Mouse (Mus musculus): Measurements from ENCODE around the gene Glb1l. TPM values are rescaled to one million over a fixed set of nuclear protein-coding genes. Genes with fewer than 3 reads are reported as not detected.

Gene Glb1l
- total and polyA plus RNA-seq, 3 experiments: 0.83 to 19.2 (median 11.0) TPM

- no peak for TF ChIP-seq TAL1 (conservative IDR thresholded peaks at IDR 0.05; ENCODE audit: low read depth, low read length)
- no peak for TF ChIP-seq POLR2AphosphoS5 (IDR thresholded peaks at IDR 0.05; ENCODE audit: insufficient replicate concordance, low read depth, low read length)
- TF ChIP-seq GATA1 (IDR thresholded peaks at IDR 0.05; ENCODE audit: borderline replicate concordance, low read length): no peak
- no peak for TF ChIP-seq CTCF (IDR thresholded peaks at IDR 0.05; ENCODE audit: low read depth, low read length)
- no peak for TF ChIP-seq GATA2 (IDR thresholded peaks at IDR 0.05; ENCODE audit: borderline replicate concordance, low read depth, low read length)
- peaks cover 45% of the 10 kb centered on the region for H3K36me3 ChIP-seq (replicated peaks)
- peak within 1 kb of the TSS; percentile 74 for H3K4me3 ChIP-seq (ENCODE audit: low read depth, low read length)
- no peaks in the 10 kb centered on the region for H3K27me3 ChIP-seq (ENCODE audit: insufficient read depth, low read length)
- no peaks in the 10 kb centered on the region for H3K9me3 ChIP-seq (replicated peaks)
- H3K4me1 ChIP-seq (ENCODE audit: insufficient read depth, low read depth, low read length): peaks cover 50% of the 10 kb centered on the region
- peak; percentile 97 for DNase-seq (ENCODE audit: low spot score)
- peak; percentile 92 for ATAC-seq (ENCODE audit: extremely low read depth, insufficient number of reproducible peaks, low FRiP score, poor library complexity, severe bottlenecking)
Observed at GRCm38 (mm10) chr1:75168472-75169464, 41.8 kb downstream of the Glb1l start, which contains the start of gene Zfand2b. Zfand2b (plus strand) TSS chr1:75168646.

- ATAC-seq (ENCODE audit: extremely low read depth, insufficient number of reproducible peaks, low FRiP score, poor library complexity, severe bottlenecking): no peak
- H3K9me3 ChIP-seq (replicated peaks): no peaks in the 10 kb centered on the region
- H3K36me3 ChIP-seq (replicated peaks): peaks cover 38% of the 10 kb centered on the region
- H3K4me1 ChIP-seq (ENCODE audit: insufficient read depth, low read depth, low read length): peaks cover 50% of the 10 kb centered on the region
- no peak for TF ChIP-seq CTCF (IDR thresholded peaks at IDR 0.05; ENCODE audit: low read depth, low read length)
- TF ChIP-seq POLR2AphosphoS5 (IDR thresholded peaks at IDR 0.05; ENCODE audit: insufficient replicate concordance, low read depth, low read length): no peak
- TF ChIP-seq GATA1 (IDR thresholded peaks at IDR 0.05; ENCODE audit: borderline replicate concordance, low read length): no peak
- TF ChIP-seq GATA2 (IDR thresholded peaks at IDR 0.05; ENCODE audit: borderline replicate concordance, low read depth, low read length): no peak
- TF ChIP-seq TAL1 (conservative IDR thresholded peaks at IDR 0.05; ENCODE audit: low read depth, low read length): no peak
- no peak for DNase-seq (ENCODE audit: low spot score)
- no peaks in the 10 kb centered on the region for H3K27me3 ChIP-seq (ENCODE audit: insufficient read depth, low read length)
- H3K4me3 ChIP-seq (ENCODE audit: low read depth, low read length): peak overlapping the region; percentile 74
Observed at GRCm38 (mm10) chr1:75168093-75168471, 42.5 kb downstream of the Glb1l start.

GRCm38 (mm10) chr1:75160256-75160617 is 50.4 kb downstream of the Glb1l start:
- Histone ChIP-seq H3K4me1 (ENCODE audit: insufficient read depth, low read depth, low read length) (peaks cover 53% of the 10 kb centered on the region), H3K27me3 (ENCODE audit: insufficient read depth, low read length) (no peaks in the 10 kb centered on the region), H3K36me3 (replicated peaks) (no peaks in the 10 kb centered on the region), H3K4me3 (ENCODE audit: low read depth, low read length) (peak overlapping the region; percentile 59; the same call in 1 of the 2 replicates), H3K9me3 (replicated peaks) (no peaks in the 10 kb centered on the region)
- TF ChIP-seq POLR2AphosphoS5 (IDR thresholded peaks at IDR 0.05; ENCODE audit: insufficient replicate concordance, low read depth, low read length): no peak
- TF ChIP-seq CTCF (IDR thresholded peaks at IDR 0.05; ENCODE audit: low read depth, low read length): no peak
- no peak for TF ChIP-seq TAL1 (conservative IDR thresholded peaks at IDR 0.05; ENCODE audit: low read depth, low read length)
- no peak for TF ChIP-seq GATA1 (IDR thresholded peaks at IDR 0.05; ENCODE audit: borderline replicate concordance, low read length)
- TF ChIP-seq GATA2 (IDR thresholded peaks at IDR 0.05; ENCODE audit: borderline replicate concordance, low read depth, low read length): no peak
- no peak for DNase-seq (ENCODE audit: low spot score)
- no peak for ATAC-seq (ENCODE audit: extremely low read depth, insufficient number of reproducible peaks, low FRiP score, poor library complexity, severe bottlenecking)

GRCm38 (mm10) chr1:75159540-75160255 is 50.9 kb downstream of the Glb1l start:
- peak; percentile 77 for TF ChIP-seq TAL1 (conservative IDR thresholded peaks at IDR 0.05; ENCODE audit: low read depth, low read length)
- no peak for TF ChIP-seq GATA2 (IDR thresholded peaks at IDR 0.05; ENCODE audit: borderline replicate concordance, low read depth, low read length)
- peaks cover 58% of the 10 kb centered on the region for H3K4me1 ChIP-seq (ENCODE audit: insufficient read depth, low read depth, low read length)
- H3K9me3 ChIP-seq (replicated peaks): no peaks in the 10 kb centered on the region
- H3K36me3 ChIP-seq (replicated peaks): no peaks in the 10 kb centered on the region
- H3K27me3 ChIP-seq (ENCODE audit: insufficient read depth, low read length): no peaks in the 10 kb centered on the region
- ATAC-seq (ENCODE audit: extremely low read depth, insufficient number of reproducible peaks, low FRiP score, poor library complexity, severe bottlenecking) (peak; percentile 77), DNase-seq (ENCODE audit: low spot score) (peak; percentile 50)
- peak overlapping the region; percentile 34; the same call in 1 of the 2 replicates for H3K4me3 ChIP-seq (ENCODE audit: low read depth, low read length)

- Histone ChIP-seq H3K36me3 (replicated peaks) (peaks cover 2% of the 10 kb centered on the region), H3K4me3 (ENCODE audit: low read depth, low read length) (no peak overlapping the region), H3K9me3 (replicated peaks) (no peaks in the 10 kb centered on the region), H3K27me3 (ENCODE audit: insufficient read depth, low read length) (no peaks in the 10 kb centered on the region), H3K4me1 (ENCODE audit: insufficient read depth, low read depth, low read length) (peaks cover 63% of the 10 kb centered on the region)
- DNase-seq (ENCODE audit: low spot score) (no peak), ATAC-seq (ENCODE audit: extremely low read depth, insufficient number of reproducible peaks, low FRiP score, poor library complexity, severe bottlenecking) (no peak)
- no peak for TF ChIP-seq TAL1 (conservative IDR thresholded peaks at IDR 0.05; ENCODE audit: low read depth, low read length)
- TF ChIP-seq POLR2AphosphoS5 (IDR thresholded peaks at IDR 0.05; ENCODE audit: insufficient replicate concordance, low read depth, low read length): no peak
- no peak for TF ChIP-seq GATA2 (IDR thresholded peaks at IDR 0.05; ENCODE audit: borderline replicate concordance, low read depth, low read length)
- no peak for TF ChIP-seq CTCF (IDR thresholded peaks at IDR 0.05; ENCODE audit: low read depth, low read length)
- no peak for TF ChIP-seq GATA1 (IDR thresholded peaks at IDR 0.05; ENCODE audit: borderline replicate concordance, low read length)
Observed at GRCm38 (mm10) chr1:75158990-75159389, 51.6 kb downstream of the Glb1l start.

GRCm38 (mm10) chr1:75155837-75156236 is 54.8 kb downstream of the Glb1l start:
- DNase-seq (ENCODE audit: low spot score) (no peak), ATAC-seq (ENCODE audit: extremely low read depth, insufficient number of reproducible peaks, low FRiP score, poor library complexity, severe bottlenecking) (no peak)
- Histone ChIP-seq H3K27me3 (ENCODE audit: insufficient read depth, low read length) (no peaks in the 10 kb centered on the region), H3K9me3 (replicated peaks) (no peaks in the 10 kb centered on the region), H3K4me1 (ENCODE audit: insufficient read depth, low read depth, low read length) (peaks cover 55% of the 10 kb centered on the region), H3K36me3 (replicated peaks) (peaks cover 2% of the 10 kb centered on the region), H3K4me3 (ENCODE audit: low read depth, low read length) (no peak overlapping the region)
- no peak for TF ChIP-seq TAL1 (conservative IDR thresholded peaks at IDR 0.05; ENCODE audit: low read depth, low read length)
- TF ChIP-seq POLR2AphosphoS5 (IDR thresholded peaks at IDR 0.05; ENCODE audit: insufficient replicate concordance, low read depth, low read length): no peak
- no peak for TF ChIP-seq CTCF (IDR thresholded peaks at IDR 0.05; ENCODE audit: low read depth, low read length)
- TF ChIP-seq GATA1 (IDR thresholded peaks at IDR 0.05; ENCODE audit: borderline replicate concordance, low read length): no peak
- no peak for TF ChIP-seq GATA2 (IDR thresholded peaks at IDR 0.05; ENCODE audit: borderline replicate concordance, low read depth, low read length)

Data from G1E (cell line).